Mouse (Mus musculus) cortical plate, adult 2 months (tissue): ENCODE measurements around the gene Tmprss6.

Source experiments
- CTCF ChIP-seq: fragments of 200-500 bp; IDR thresholded peaks from 2 replicates; pipeline ENCODE4 v1.5.1; 2011; ENCODE audit warnings: mild to moderate bottlenecking, control low read depth, low read length; ENCODE audit not compliant: insufficient read depth; ENCODE audit errors: extremely low read depth
- POLR2A ChIP-seq: fragments of 200-500 bp; IDR thresholded peaks from 2 replicates; pipeline ENCODE4 v1.6.1; 2011; ENCODE audit warnings: mild to moderate bottlenecking, low read length, control low read depth; ENCODE audit not compliant: insufficient read depth; ENCODE audit errors: extremely low read depth

GRCm38 (mm10) chr15:78401921-78402320 is 66.5 kb downstream of the Tmprss6 start:
- TF ChIP-seq CTCF = no peak
- TF ChIP-seq POLR2A = no peak
